Comparison of ENCODE assay signal across 11 mouse cellular contexts in the genomic region with DNA sequence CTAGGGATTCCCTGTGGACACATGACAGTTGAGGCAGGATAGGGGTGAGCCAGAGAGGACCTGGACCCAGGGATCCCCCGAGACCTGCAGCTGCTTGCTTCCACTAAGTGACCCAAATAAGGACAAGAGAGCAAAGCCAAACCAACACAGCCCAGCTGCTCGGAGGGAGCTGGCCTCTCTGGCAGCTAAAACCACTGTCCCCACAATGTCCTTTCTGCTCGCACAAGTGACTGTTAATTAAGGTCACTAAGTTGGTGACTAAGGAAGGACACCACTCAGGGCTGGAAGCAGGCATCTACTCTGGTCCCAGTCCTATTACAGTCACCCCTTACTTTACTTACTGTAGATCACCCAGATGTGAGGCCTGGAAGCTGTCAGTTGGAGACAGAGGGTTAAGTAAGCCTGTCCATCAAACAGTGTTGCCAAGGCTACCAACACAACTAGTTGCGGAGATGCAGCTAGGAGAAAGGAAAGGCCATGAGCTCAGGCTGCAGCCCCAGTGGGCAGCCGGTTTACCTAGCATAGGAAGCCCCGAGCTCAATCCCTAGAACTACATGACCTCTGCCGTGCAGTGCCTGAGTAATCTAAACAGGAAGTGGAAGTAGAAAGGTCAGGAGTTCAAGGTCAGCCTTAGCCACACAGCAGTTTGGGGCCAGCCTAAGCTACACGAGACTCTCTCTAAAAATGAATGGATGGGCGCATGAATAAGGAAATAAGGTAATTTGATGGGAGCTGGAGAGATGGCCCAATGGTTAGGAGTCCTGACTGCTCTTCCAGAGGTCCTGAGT. TPM values are rescaled to one million over a fixed set of nuclear protein-coding genes. Genes with fewer than 3 reads are reported as not detected.
A peak's percentile ranks its signal among the peaks of the same experiment; 100 is the strongest.
DNase-seq lines count a peak whose midpoint lies in the region; ATAC-seq lines count a peak whose summit lies in the region.
"Had no signal": no experiment of that assay in that cellular context is flagged by ENCODE, and none has a peak within 500 bp of the region (broad histone marks: within the 10 kb centered on the region; RNA-seq: fewer than 3 reads in every experiment).

No protein-coding gene starts in this region.

- H3K36me3 ChIP-seq in forebrain, embryonic 14.5 days (ENCODE audit: control insufficient read depth, insufficient read depth, low read length), result no peaks in the 10 kb centered on the region
- H3K36me3 ChIP-seq in forebrain, embryonic 15.5 days, result no peaks in the 10 kb centered on the region
- H3K36me3 ChIP-seq in intestine, embryonic 14.5 days (ENCODE audit: control insufficient read depth, insufficient read depth, low read length), result no peaks in the 10 kb centered on the region
- no peaks in the 10 kb centered on the region for H3K36me3 ChIP-seq in stomach, embryonic 15.5 days
- H3K36me3 ChIP-seq: embryonic facial prominence, embryonic 15.5 days had no signal

- ATAC-seq in forebrain, embryonic 14.5 days, result no peak
- no peak for ATAC-seq in forebrain, embryonic 15.5 days (replicated peaks)
- no peak for ATAC-seq in intestine, embryonic 14.5 days (replicated peaks; ENCODE audit: low FRiP score, low TSS enrichment, low read depth)
- ATAC-seq in stomach, embryonic 15.5 days (ENCODE audit: insufficient read depth, low FRiP score, low read depth), result no peak

- H3K27ac ChIP-seq in forebrain, embryonic 14.5 days (ENCODE audit: low read depth, low read length), result no peak overlapping the region
- no peak overlapping the region for H3K27ac ChIP-seq in forebrain, embryonic 15.5 days (replicated peaks)
- peak overlapping the region; percentile 5; the same call in 1 of the 2 replicates for H3K27ac ChIP-seq in intestine, embryonic 14.5 days (ENCODE audit: low read depth)
- H3K27ac ChIP-seq in stomach, embryonic 15.5 days, result peak overlapping the region; percentile 60
- H3K27ac ChIP-seq: embryonic facial prominence, embryonic 15.5 days; macrophage had no signal

- H3K9me3 ChIP-seq in forebrain, embryonic 14.5 days (replicated peaks; ENCODE audit: control insufficient read depth, low read length), result no peaks in the 10 kb centered on the region
- no peaks in the 10 kb centered on the region for H3K9me3 ChIP-seq in forebrain, embryonic 15.5 days
- no peaks in the 10 kb centered on the region for H3K9me3 ChIP-seq in intestine, embryonic 14.5 days (ENCODE audit: control insufficient read depth, low read length)
- H3K9me3 ChIP-seq in stomach, embryonic 15.5 days, result no peaks in the 10 kb centered on the region
- H3K9me3 ChIP-seq: embryonic facial prominence, embryonic 15.5 days had no signal

- no peak overlapping the region for H3K4me2 ChIP-seq in forebrain, embryonic 14.5 days (ENCODE audit: low read length)
- no peak overlapping the region for H3K4me2 ChIP-seq in forebrain, embryonic 15.5 days (replicated peaks)
- H3K4me2 ChIP-seq in intestine, embryonic 14.5 days (ENCODE audit: low read length), result no peak overlapping the region
- no peak overlapping the region for H3K4me2 ChIP-seq in stomach, embryonic 15.5 days
- H3K4me2 ChIP-seq: embryonic facial prominence, embryonic 15.5 days had no signal

- WGBS in forebrain, embryonic 14.5 days, result 58% methylated on average over 9 of the region's 9 CpGs
- WGBS in forebrain, embryonic 15.5 days, result 63% methylated on average over 9 of the region's 9 CpGs
- WGBS in intestine, embryonic 14.5 days, result 35% methylated on average over 9 of the region's 9 CpGs
- WGBS in stomach, embryonic 15.5 days, result 37% methylated on average over 9 of the region's 9 CpGs

- H3K4me3 ChIP-seq in forebrain, embryonic 14.5 days (ENCODE audit: low read depth, low read length), result no peak overlapping the region
- no peak overlapping the region for H3K4me3 ChIP-seq in forebrain, embryonic 15.5 days
- H3K4me3 ChIP-seq in intestine, embryonic 14.5 days (ENCODE audit: low read depth, low read length), result no peak overlapping the region
- no peak overlapping the region for H3K4me3 ChIP-seq in stomach, embryonic 15.5 days (replicated peaks)
- H3K4me3 ChIP-seq: embryonic facial prominence, embryonic 15.5 days had no signal

- no peaks in the 10 kb centered on the region for H3K27me3 ChIP-seq in forebrain, embryonic 14.5 days (replicated peaks; ENCODE audit: control insufficient read depth, insufficient read depth, low read length)
- H3K27me3 ChIP-seq in forebrain, embryonic 15.5 days, result no peaks in the 10 kb centered on the region
- no peaks in the 10 kb centered on the region for H3K27me3 ChIP-seq in intestine, embryonic 14.5 days (replicated peaks; ENCODE audit: control insufficient read depth, insufficient read depth, low read length)
- no peaks in the 10 kb centered on the region for H3K27me3 ChIP-seq in stomach, embryonic 15.5 days (replicated peaks)
- H3K27me3 ChIP-seq: embryonic facial prominence, embryonic 15.5 days had no signal

- H3K9ac ChIP-seq in forebrain, embryonic 14.5 days (ENCODE audit: low read length), result 0 out of 2 replicates have a peak overlapping the region, but pooled peaks have one; percentile 17
- H3K9ac ChIP-seq in forebrain, embryonic 15.5 days (replicated peaks), result no peak overlapping the region
- no peak overlapping the region for H3K9ac ChIP-seq in intestine, embryonic 14.5 days (ENCODE audit: low read length)
- H3K9ac ChIP-seq in stomach, embryonic 15.5 days, result no peak overlapping the region
- H3K9ac ChIP-seq: embryonic facial prominence, embryonic 15.5 days had no signal

- H3K4me1 ChIP-seq in forebrain, embryonic 14.5 days (ENCODE audit: control insufficient read depth, insufficient read depth, low read length), result no peaks in the 10 kb centered on the region
- H3K4me1 ChIP-seq in forebrain, embryonic 15.5 days, result 0 out of 2 replicates have a peak, but pooled peaks cover 4% of the 10 kb centered on the region
- peaks cover 12% of the 10 kb centered on the region for H3K4me1 ChIP-seq in intestine, embryonic 14.5 days (replicated peaks; ENCODE audit: control insufficient read depth, insufficient read depth, low read length)
- peaks cover 25% of the 10 kb centered on the region; the same call in 1 of the 2 replicates for H3K4me1 ChIP-seq in stomach, embryonic 15.5 days

- no peak for DNase-seq in forebrain, embryonic 14.5 days (ENCODE audit: low spot score)
- DNase-seq in lung, postnatal 10 days, result peak; percentile 28
- DNase-seq in lung, postnatal 36 days, result no peak
- no peak for DNase-seq in intestine, embryonic 14.5 days (ENCODE audit: low spot score)
- no peak for DNase-seq in urinary bladder, postnatal 4 days (ENCODE audit: low spot score in 2 of 2)
- DNase-seq in cerebellum, postnatal 10 days, result no peak
- DNase-seq: B cell, adult 2 months had no signal

RNA-seq across cellular contexts. Expression of a gene that starts 30.2 kb away (rescaled TPM):
- 6.2 and 6.5 TPM in 2 replicates for polyA plus RNA-seq in forebrain, embryonic 14.5 days (2014; fragmentation: Nextera tagmentation; extraction: Ambion mirVana)
- 6.5 and 6.6 TPM in 2 replicates for polyA plus RNA-seq in forebrain, embryonic 15.5 days (2015; fragmentation: Nextera tagmentation; extraction: Ambion mirVana)
- polyA plus RNA-seq in intestine, embryonic 14.5 days (2014; fragmentation: Nextera tagmentation; extraction: Ambion mirVana), result 42.9 and 45.5 TPM in 2 replicates
- 62.4 and 64.8 TPM in 2 replicates for polyA plus RNA-seq in stomach, embryonic 15.5 days (2015; fragmentation: Nextera tagmentation; extraction: Ambion mirVana)

RNA-seq across cellular contexts. Expression of a gene that starts 39.0 kb away (rescaled TPM):
- 1.3 and 2.2 TPM in 2 replicates for polyA plus RNA-seq in forebrain, embryonic 14.5 days (2014; fragmentation: Nextera tagmentation; extraction: Ambion mirVana)
- 1.5 and 3.7 TPM in 2 replicates for polyA plus RNA-seq in forebrain, embryonic 15.5 days (2015; fragmentation: Nextera tagmentation; extraction: Ambion mirVana)
- 1.8 and 2.2 TPM in 2 replicates for polyA plus RNA-seq in intestine, embryonic 14.5 days (2014; fragmentation: Nextera tagmentation; extraction: Ambion mirVana)
- polyA plus RNA-seq in stomach, embryonic 15.5 days (2015; fragmentation: Nextera tagmentation; extraction: Ambion mirVana), result 2.0 and 2.7 TPM in 2 replicates

Comparison
In these comparisons a context has a peak if more than half of its experiments do, and no peak if none do; other contexts are left out.
1. H3K27ac ChIP-seq: peak in intestine, embryonic 14.5 days (single experiment) and stomach, embryonic 15.5 days (single experiment); none in forebrain, embryonic 14.5 days (single experiment) and forebrain, embryonic 15.5 days (single experiment).